Mouse (Mus musculus): ENCODE measurements around the gene Aoc1.

DNA sequence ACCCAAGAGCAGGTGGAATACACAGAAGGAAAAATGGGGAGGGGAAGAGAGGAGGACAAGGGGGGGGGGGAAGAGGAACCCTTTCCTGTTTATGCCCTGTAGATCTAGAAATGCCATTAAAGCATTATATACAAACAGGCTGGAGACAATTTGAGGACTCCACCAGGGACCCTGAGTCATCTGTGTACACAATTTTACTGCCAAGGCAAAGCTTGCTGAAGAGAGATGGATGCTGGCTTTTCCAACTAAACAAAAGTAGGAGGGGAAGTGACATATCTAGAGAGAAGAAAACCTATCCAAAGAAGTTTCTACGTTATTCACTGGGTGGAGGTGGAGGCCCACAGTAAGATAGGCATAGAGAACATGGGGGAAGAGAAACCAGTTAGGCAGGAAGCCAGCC, 42.5 kb upstream of the Aoc1 start:
- TF ChIP-seq CTCF (IDR thresholded peaks at IDR 0.05; ENCODE audit: control insufficient read depth, insufficient read depth, insufficient replicate concordance, low read depth, low read length) (no peak), POLR2A (IDR thresholded peaks at IDR 0.05; ENCODE audit: control insufficient read depth, low read depth, low read length) (no peak)

Measured in testis, adult 2 months (tissue).